Mouse (Mus musculus): ENCODE data around the gene Ephb2. TPM values are rescaled to one million over a fixed set of nuclear protein-coding genes. Genes with fewer than 3 reads are reported as not detected.

Ephb2 gene
- polyA plus RNA-seq, 1 experiment from 2014 or later, result 9.6 TPM

DNA sequence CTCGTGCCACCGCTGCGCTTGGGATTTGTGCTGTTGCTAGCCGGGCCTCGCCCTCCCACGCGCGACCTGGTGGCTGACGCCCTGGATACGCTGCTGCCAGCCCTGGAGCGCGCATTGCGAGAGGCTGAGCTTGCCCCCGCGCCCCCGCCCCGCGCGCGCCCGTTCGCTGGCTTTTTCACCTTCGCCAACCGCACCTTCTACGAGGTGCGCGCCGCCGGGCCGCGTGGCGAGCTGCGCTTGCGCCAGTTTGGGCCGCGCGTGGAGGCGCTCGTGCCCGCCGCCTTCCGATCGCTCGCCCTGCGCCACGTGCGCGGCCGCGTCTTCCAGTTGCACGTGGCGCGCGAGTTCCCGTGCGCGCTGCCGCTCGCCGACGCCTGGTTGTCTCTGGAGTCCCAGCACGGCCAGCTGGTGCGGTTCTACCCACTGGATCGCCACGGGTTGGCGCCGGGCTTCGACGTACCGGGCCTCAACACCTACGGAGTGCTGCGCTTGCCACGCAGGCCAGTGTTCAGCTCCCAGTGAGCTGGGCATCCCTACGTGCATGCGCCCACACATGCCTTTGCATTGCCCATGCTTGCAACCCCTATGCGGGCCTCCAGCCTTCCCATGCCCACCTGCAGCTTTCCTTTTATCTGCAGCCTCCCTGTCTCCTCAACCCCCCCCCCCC lies 198.1 kb downstream of the Ephb2 start:
- peaks cover 17% of the 10 kb centered on the region for H3K4me1 ChIP-seq
- no peaks in the 10 kb centered on the region for H3K9me3 ChIP-seq (replicated peaks)
- no peaks in the 10 kb centered on the region for H3K36me3 ChIP-seq
- H3K27ac ChIP-seq, result peak overlapping the region; percentile 51
- H3K4me3 ChIP-seq, result peak overlapping the region; percentile 61
- H3K27me3 ChIP-seq (ENCODE audit: low read depth, poor library complexity, severe bottlenecking), result peaks cover 56% of the 10 kb centered on the region
- 4% methylated on average over 76 of the region's 76 CpGs for WGBS
- DNase-seq (ENCODE audit: low spot score), result peak; percentile 63

DNA sequence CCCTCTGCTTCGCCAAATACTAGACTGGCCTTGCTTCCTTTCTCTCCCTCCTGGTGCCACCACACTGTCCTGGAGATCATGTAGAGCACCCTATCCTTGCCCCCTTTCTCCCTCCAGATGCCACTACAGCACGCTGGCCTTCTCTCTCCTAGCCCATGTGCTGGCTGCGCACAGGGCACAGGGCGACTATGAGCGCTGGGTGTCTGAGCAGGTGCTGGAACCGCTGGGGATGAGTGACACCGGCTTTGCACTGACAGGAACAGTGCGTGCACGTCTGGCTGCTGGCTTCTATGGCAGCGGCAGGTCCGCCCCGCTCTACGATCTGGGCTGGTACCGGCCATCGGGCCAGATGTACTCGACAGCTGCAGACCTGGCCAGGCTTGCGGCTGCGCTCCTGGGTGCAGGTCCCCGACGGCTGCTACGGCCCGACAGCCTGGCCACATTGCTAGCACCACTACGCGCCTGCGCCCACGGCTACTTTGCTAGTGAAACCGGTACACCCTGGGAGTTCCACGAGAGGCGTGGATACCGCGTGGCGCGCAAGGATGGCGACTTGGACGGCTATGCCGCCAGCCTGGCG lies 198.7 kb downstream of the Ephb2 start:
- H3K36me3 ChIP-seq, result no peaks in the 10 kb centered on the region
- peaks cover 56% of the 10 kb centered on the region for H3K27me3 ChIP-seq (ENCODE audit: low read depth, poor library complexity, severe bottlenecking)
- WGBS, result 17% methylated on average over 37 of the region's 37 CpGs
- DNase-seq (ENCODE audit: low spot score), result peak; percentile 51
- H3K4me1 ChIP-seq, result peaks cover 17% of the 10 kb centered on the region
- peak overlapping the region; percentile 51 for H3K27ac ChIP-seq
- peak overlapping the region; percentile 61 for H3K4me3 ChIP-seq
- H3K9me3 ChIP-seq (replicated peaks), result no peaks in the 10 kb centered on the region

DNA sequence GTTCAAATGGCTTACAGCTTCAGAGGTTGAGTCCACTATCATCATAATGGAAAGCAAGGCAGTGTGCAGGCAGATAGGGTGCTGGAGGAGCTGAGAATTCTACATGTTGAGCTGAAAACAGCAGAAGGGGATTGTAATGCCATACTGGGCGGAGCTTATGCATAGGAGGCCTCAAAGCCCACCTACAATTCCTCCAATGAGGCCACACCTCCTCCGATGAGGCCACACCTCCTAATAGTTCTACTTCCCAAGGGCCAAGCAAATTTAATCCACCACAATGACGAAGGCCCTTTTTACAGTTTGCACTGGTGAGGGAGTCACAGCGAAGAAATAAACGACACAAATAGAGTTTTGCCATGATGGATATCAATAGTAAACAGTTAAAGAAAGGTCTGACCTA lies 199.3 kb downstream of the Ephb2 start:
- Histone ChIP-seq H3K27ac (no peak overlapping the region), H3K4me1 (peaks cover 17% of the 10 kb centered on the region), H3K27me3 (ENCODE audit: low read depth, poor library complexity, severe bottlenecking) (peaks cover 56% of the 10 kb centered on the region), H3K36me3 (no peaks in the 10 kb centered on the region), H3K4me3 (no peak overlapping the region), H3K9me3 (replicated peaks) (no peaks in the 10 kb centered on the region)
- DNase-seq (ENCODE audit: low spot score), result no peak
- WGBS, result 52% methylated on average over 5 of the region's 5 CpGs

DNA sequence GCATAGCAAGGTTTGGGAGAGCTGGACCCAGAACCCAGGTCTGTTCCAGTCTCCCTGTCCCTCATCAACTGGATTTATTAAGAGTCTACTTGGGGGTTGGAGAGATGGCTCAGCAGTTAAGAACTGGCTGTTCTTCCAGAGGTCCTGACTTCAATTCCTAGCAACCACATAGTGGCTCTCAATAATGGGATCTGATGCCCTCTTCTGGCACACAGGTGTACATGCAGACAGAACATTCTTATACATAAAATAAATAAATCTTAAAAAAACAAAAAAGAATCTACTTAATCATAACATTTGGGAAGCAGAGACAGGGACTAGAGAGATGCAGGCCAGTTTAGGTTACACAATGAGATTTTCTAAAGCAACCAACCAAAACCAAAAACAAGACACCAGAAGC lies 199.8 kb downstream of the Ephb2 start:
- no peak for DNase-seq (ENCODE audit: low spot score)
- H3K9me3 ChIP-seq (replicated peaks), result no peaks in the 10 kb centered on the region
- H3K36me3 ChIP-seq, result no peaks in the 10 kb centered on the region
- peaks cover 56% of the 10 kb centered on the region for H3K27me3 ChIP-seq (ENCODE audit: low read depth, poor library complexity, severe bottlenecking)
- no peak overlapping the region for H3K27ac ChIP-seq
- peaks cover 17% of the 10 kb centered on the region for H3K4me1 ChIP-seq
- no peak overlapping the region for H3K4me3 ChIP-seq

DNA sequence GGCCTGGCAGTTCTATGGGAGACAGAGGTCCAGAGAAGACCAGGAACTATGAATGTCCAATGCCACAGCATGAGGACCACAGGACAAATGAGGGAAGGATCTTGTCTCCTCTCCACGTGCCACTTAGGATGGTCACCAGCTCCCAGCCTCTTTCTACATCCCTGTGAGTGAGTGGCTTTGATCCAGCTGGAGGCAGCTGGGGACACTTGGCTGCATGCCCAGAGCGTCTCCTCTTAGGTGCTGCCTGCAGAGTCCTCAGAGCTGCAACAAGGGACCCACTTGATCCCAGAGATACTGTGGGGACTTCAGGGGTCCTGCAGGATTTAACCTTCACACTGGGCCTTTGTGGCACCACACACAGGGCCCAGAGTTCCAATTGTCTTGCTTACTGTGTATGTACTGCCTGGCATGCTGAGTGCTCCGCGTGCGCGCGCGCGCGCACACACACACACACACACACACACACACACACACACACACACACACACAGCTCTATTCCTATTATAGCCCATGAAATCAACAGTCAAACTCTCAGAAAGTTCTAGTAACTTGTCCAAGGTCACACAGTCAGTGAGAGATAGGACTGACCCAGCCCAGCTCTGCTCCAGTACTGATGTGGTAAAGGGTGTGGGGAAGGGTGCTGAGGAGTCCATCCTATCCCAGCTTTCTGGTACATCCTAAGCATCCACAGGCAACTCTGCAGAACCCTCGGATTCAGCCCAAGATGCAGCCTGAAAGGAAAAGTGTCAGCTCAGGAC lies 204.4 kb downstream of the Ephb2 start:
- no peak for DNase-seq (ENCODE audit: low spot score)
- Histone ChIP-seq H3K36me3 (no peaks in the 10 kb centered on the region), H3K27ac (no peak overlapping the region), H3K9me3 (replicated peaks) (no peaks in the 10 kb centered on the region), H3K27me3 (ENCODE audit: low read depth, poor library complexity, severe bottlenecking) (peaks cover 12% of the 10 kb centered on the region), H3K4me1 (no peaks in the 10 kb centered on the region), H3K4me3 (no peak overlapping the region)
- WGBS, result 87% methylated on average over 11 of the region's 11 CpGs

DNA sequence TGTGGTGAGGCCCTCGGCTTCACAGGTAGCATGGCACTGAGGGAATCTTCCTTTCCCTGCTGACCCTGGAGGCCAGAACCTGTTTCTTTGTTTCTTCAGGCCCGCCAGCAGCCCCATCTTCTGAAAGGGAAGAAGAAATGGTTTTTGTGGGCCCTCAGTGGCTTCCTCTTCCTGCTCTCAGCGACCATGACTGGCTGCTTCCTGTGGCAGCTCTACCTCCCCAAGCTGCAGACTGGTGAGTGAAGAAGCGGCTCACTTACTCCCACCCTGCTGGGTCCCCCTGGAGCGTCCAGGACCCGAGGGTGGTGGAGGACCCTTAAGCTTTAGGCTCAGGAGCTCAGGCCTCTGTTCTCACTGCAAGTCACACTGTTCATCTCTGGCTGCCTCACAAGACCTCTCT lies 209.2 kb downstream of the Ephb2 start:
- H3K27ac ChIP-seq, result no peak overlapping the region
- no peaks in the 10 kb centered on the region for H3K9me3 ChIP-seq (replicated peaks)
- H3K27me3 ChIP-seq (ENCODE audit: low read depth, poor library complexity, severe bottlenecking), result peaks cover 5% of the 10 kb centered on the region; the same call in 1 of the 2 replicates
- H3K36me3 ChIP-seq, result no peaks in the 10 kb centered on the region
- DNase-seq (ENCODE audit: low spot score), result no peak
- 72% methylated on average over 6 of the region's 6 CpGs for WGBS
- H3K4me3 ChIP-seq, result no peak overlapping the region
- H3K4me1 ChIP-seq, result no peaks in the 10 kb centered on the region

DNA sequence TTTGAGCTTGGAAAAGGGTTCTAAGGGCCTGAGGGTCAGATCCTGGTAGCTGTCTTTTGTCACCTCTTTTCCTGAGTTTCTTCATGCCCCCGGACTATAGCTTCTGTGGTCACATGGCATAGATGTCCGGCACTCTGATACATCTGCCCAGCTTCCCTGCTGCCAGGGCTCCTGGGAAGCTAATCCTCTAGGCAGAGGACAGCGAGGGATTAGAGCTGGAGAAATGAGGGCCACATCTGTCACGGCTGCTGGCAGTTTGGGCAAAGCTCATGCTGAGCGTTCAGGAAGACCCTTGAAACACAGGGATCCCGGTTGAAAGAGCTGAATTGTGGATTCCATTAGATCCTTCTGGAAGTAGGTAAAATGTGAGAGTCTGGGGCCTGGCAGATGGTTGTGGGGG lies 213.4 kb downstream of the Ephb2 start, which contains the start of gene Lactbl1:
Gene Lactbl1, plus strand, starts transcription at position 234 of the 400 bp plus-strand sequence.
- no peak within 1 kb of the TSS for H3K4me3 ChIP-seq
- peaks cover 12% of the 10 kb centered on the region for H3K4me1 ChIP-seq
- no peaks in the 10 kb centered on the region for H3K36me3 ChIP-seq
- 55% methylated on average over 6 of the region's 6 CpGs for WGBS
- H3K9me3 ChIP-seq (replicated peaks), result no peaks in the 10 kb centered on the region
- DNase-seq (ENCODE audit: low spot score), result no peak
- peaks cover 5% of the 10 kb centered on the region; the same call in 1 of the 2 replicates for H3K27me3 ChIP-seq (ENCODE audit: low read depth, poor library complexity, severe bottlenecking)
- H3K27ac ChIP-seq, result no peak within 1 kb of the TSS

DNA sequence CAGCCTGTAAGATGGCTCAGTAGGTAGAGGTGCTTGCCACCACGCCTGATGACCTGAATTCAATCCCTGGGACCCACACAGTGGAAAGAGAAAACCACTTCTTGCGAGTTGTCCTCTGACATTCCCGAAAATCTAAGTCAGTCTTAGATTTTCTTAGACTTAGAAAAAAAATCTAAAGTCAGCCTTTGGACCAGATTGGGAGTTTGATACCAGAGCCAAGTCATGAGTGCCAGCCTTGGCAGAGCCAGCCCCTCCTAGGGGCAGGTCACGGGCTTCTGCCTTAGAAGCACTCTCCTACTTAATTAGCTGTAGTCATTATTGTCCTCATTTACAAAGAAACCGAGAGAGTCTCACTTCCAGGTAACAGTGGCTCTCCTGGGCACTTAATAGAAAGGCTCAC lies 213.8 kb downstream of the Ephb2 start:
- no peak for DNase-seq (ENCODE audit: low spot score)
- peaks cover 12% of the 10 kb centered on the region for H3K4me1 ChIP-seq
- H3K36me3 ChIP-seq, result no peaks in the 10 kb centered on the region
- H3K27me3 ChIP-seq (ENCODE audit: low read depth, poor library complexity, severe bottlenecking), result peaks cover 5% of the 10 kb centered on the region; the same call in 1 of the 2 replicates
- no peak overlapping the region for H3K27ac ChIP-seq
- H3K4me3 ChIP-seq, result no peak overlapping the region
- no peaks in the 10 kb centered on the region for H3K9me3 ChIP-seq (replicated peaks)
- WGBS, result 56% methylated on average over 5 of the region's 5 CpGs

DNA sequence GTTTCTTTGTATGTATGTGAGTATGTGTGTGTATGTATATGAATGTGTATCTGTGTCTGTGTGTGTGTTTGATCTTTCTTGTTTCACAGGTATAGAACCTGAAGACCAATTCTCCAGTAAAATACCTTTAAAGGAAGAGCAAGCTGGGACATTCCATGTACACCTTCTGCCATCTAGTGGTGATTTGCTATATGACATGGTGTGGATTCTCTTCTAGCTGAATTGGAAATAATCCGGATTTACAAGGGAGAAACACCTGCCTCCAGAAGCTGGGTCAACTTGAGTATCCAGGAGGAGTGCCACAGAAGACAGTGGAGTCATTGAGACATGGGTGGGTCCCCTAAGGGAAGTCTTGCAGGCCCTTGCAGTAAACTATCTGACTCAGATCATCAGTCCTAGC lies 214.5 kb downstream of the Ephb2 start:
- peaks cover 5% of the 10 kb centered on the region; the same call in 1 of the 2 replicates for H3K27me3 ChIP-seq (ENCODE audit: low read depth, poor library complexity, severe bottlenecking)
- no peaks in the 10 kb centered on the region for H3K36me3 ChIP-seq
- H3K4me3 ChIP-seq, result no peak overlapping the region
- H3K4me1 ChIP-seq, result peaks cover 12% of the 10 kb centered on the region
- WGBS, result 0% methylated on average over 1 of the region's 1 CpGs
- no peak overlapping the region for H3K27ac ChIP-seq
- DNase-seq (ENCODE audit: low spot score), result no peak
- no peaks in the 10 kb centered on the region for H3K9me3 ChIP-seq (replicated peaks)

DNA sequence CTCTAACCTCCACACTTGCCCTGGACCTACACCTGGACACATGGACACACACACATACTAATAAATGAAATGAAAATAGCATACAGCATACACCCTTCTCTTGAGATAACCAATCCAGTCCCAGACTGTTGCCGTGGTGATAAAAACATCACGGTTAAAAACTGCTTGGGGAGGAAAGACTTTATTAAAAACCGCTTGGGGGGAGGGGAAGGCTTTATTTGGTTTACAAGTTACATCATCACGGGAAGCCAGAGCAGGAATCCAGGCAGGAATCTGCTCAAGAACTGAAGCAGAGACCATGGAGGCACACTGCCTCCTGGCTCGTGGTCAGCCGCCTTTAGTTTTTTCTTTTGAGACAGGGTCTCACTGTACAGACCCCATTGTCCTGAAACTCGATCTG lies 222.1 kb downstream of the Ephb2 start:
- no peak for DNase-seq (ENCODE audit: low spot score)
- 76% methylated on average over 7 of the region's 7 CpGs for whole genome bisulfite sequencing
- H3K27ac ChIP-seq, result no peak overlapping the region

DNA sequence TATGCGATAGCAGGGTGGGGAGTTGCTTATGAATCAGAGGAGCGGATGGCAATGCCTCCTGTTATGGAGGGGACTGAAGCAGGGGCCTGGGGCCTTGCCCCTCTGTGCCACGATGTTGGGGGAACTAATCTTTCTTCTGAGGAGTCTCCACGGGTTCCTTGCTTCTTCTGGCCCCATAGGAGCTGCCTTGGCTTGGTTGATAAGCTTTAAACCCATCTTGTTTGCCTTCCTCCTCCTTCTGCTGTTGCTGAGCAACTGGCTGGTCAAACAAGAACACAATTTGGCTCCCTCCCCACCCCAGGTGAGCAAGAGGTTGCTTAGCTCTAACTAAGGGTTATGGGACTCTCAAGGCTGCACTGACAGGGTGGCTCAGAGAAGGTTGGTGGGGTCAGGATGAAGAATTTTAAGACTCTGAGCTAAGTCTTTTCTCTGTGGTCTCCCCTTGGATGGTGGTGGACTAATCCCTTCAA lies 225.4 kb downstream of the Ephb2 start, which contains the start of gene Tex46:
Gene Tex46, plus strand, starts transcription at position 51 of the 470 bp plus-strand sequence.
- Histone ChIP-seq H3K27ac (no peak within 1 kb of the TSS), H3K27me3 (ENCODE audit: low read depth, poor library complexity, severe bottlenecking) (0 out of 2 replicates have a peak, but pooled peaks cover 2% of the 10 kb centered on the region), H3K36me3 (no peaks in the 10 kb centered on the region), H3K4me3 (no peak within 1 kb of the TSS), H3K9me3 (replicated peaks) (no peaks in the 10 kb centered on the region), H3K4me1 (no peaks in the 10 kb centered on the region)
- WGBS, result 55% methylated on average over 4 of the region's 4 CpGs
- no peak for DNase-seq (ENCODE audit: low spot score)

More for the DNA sequence above, 222.1 kb downstream of the Ephb2 start:
- H3K36me3 ChIP-seq, result no peaks in the 10 kb centered on the region
- no peak overlapping the region for H3K4me3 ChIP-seq
- H3K27me3 ChIP-seq (ENCODE audit: low read depth, poor library complexity, severe bottlenecking), result 0 out of 2 replicates have a peak, but pooled peaks cover 2% of the 10 kb centered on the region
- peaks cover 3% of the 10 kb centered on the region; the same call in 1 of the 2 replicates for H3K4me1 ChIP-seq
- H3K9me3 ChIP-seq (replicated peaks), result no peaks in the 10 kb centered on the region

DNA sequence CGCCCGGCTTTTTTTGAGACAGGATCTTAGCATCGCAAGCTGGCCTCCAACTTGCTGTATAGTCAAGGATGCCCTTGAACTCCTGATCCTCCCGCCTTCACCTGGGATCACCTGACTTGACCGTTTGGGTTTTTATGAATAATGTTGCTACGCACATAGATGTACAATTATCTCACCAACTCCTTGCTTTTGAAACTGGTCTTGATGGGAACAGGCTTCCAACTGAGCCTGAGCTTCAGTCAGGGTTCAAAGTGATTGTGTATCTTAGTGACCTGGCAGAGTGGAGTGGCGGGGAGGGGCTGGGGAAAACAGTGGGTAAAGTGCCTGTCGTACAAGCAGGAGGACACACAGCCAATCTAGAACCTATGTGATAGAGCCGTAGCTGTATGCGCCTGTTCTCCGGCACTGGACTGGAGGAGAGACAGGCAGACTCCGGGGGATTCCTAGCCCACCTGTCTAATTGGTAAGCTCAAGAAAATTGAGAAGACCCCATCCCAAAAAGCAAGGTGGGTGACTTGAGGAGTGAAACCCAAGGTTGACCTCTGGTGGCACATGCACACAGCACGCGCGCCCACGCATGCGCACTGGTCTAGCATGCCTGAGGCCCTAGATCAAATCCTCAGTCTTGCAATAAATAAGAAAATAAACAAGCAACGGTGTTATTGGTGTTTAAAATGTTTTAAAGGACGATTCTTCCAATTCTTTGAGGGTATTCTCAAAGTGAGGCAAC lies 229.9 kb downstream of the Ephb2 start:
- H3K27ac ChIP-seq, result no peak overlapping the region
- H3K4me1 ChIP-seq, result peaks cover 5% of the 10 kb centered on the region
- DNase-seq (ENCODE audit: low spot score), result no peak
- H3K27me3 ChIP-seq (ENCODE audit: low read depth, poor library complexity, severe bottlenecking), result 0 out of 2 replicates have a peak, but pooled peaks cover 2% of the 10 kb centered on the region
- 91% methylated on average over 19 of the region's 19 CpGs for WGBS
- H3K4me3 ChIP-seq, result no peak overlapping the region
- H3K36me3 ChIP-seq, result no peaks in the 10 kb centered on the region
- no peaks in the 10 kb centered on the region for H3K9me3 ChIP-seq (replicated peaks)
